Mouse (Mus musculus): ENCODE results near the gene Plekha4. TPM values are rescaled to one million over a fixed set of nuclear protein-coding genes. Genes with fewer than 3 reads are reported as not detected.

The Plekha4 gene
- total and polyA plus RNA-seq, 3 experiments: 0.12 to 0.65 TPM; not detected in 1

GRCm38 (mm10) chr7:45540213-45540612 lies 14.1 kb downstream of the Plekha4 start:
- H3K27ac ChIP-seq (ENCODE audit: control insufficient read depth, low read depth, low read length): no peak overlapping the region
- no peak for TF ChIP-seq MEF2A (IDR thresholded peaks at IDR 0.05; ENCODE audit: extremely low read depth, insufficient replicate concordance, low read depth, low read length, poor library complexity, severe bottlenecking)
- TF ChIP-seq KAT2A (conservative IDR thresholded peaks at IDR 0.05; ENCODE audit: low read depth, low read length): no peak
- TF ChIP-seq MAX (IDR thresholded peaks at IDR 0.05; ENCODE audit: low read length): no peak
- no peak for TF ChIP-seq NRF1 (IDR thresholded peaks at IDR 0.05; ENCODE audit: insufficient read depth, low read depth, low read length, poor library complexity, severe bottlenecking)
- no peak for TF ChIP-seq GATA1 (IDR thresholded peaks at IDR 0.05; ENCODE audit: low read depth, low read length)
- no peak for TF ChIP-seq USF1 (IDR thresholded peaks at IDR 0.05; ENCODE audit: low read depth, low read length)
- no peak for TF ChIP-seq ZC3H11A (IDR thresholded peaks at IDR 0.05; ENCODE audit: low read depth, low read length)
- TF ChIP-seq ETS1 (IDR thresholded peaks at IDR 0.05; ENCODE audit: low read depth, low read length): no peak
- TF ChIP-seq JUND (IDR thresholded peaks at IDR 0.05; ENCODE audit: low read depth, low read length): no peak
- no peak overlapping the region for H3K9ac ChIP-seq (ENCODE audit: control insufficient read depth, low read depth, low read length, poor library complexity, severe bottlenecking)
- H3K79me2 ChIP-seq (ENCODE audit: control insufficient read depth, insufficient read depth, low read length, poor library complexity): no peaks in the 10 kb centered on the region
- no peak for DNase-seq (ENCODE audit: low read depth, low spot score)
- no peak overlapping the region for H3K4me3 ChIP-seq (ENCODE audit: control insufficient read depth in 1 of 2, insufficient read depth in 1 of 2, low read depth in 2 of 2, low read length in 2 of 2)
- no peaks in the 10 kb centered on the region for H3K4me1 ChIP-seq (ENCODE audit: control insufficient read depth in 1 of 2, insufficient read depth in 2 of 2, low read length in 2 of 2)
- H3K9me3 ChIP-seq (replicated peaks; ENCODE audit: insufficient read depth, low read length): no peaks in the 10 kb centered on the region
- 0 out of 4 replicates have a peak, but pooled peaks cover 0 to 6% of the 10 kb centered on the region in 2 experiments for H3K27me3 ChIP-seq (ENCODE audit: control insufficient read depth in 1 of 2, insufficient read depth in 2 of 2, low read length in 2 of 2)
- no peaks in the 10 kb centered on the region for H3K36me3 ChIP-seq (ENCODE audit: control insufficient read depth in 1 of 2, insufficient read depth in 2 of 2, low read length in 2 of 2)

GRCm38 (mm10) chr7:45544525-45544924 lies 18.4 kb downstream of the Plekha4 start:
- Histone ChIP-seq H3K27ac (ENCODE audit: control insufficient read depth, low read depth, low read length) (no peak overlapping the region), H3K4me3 (ENCODE audit: control insufficient read depth in 1 of 2, insufficient read depth in 1 of 2, low read depth in 2 of 2, low read length in 2 of 2) (no peak overlapping the region), H3K27me3 (ENCODE audit: control insufficient read depth in 1 of 2, insufficient read depth in 2 of 2, low read length in 2 of 2) (peaks cover 0 to 8% of the 10 kb centered on the region in 2 experiments; a peak in 1 of 4 replicates), H3K79me2 (ENCODE audit: control insufficient read depth, insufficient read depth, low read length, poor library complexity) (no peaks in the 10 kb centered on the region), H3K9me3 (replicated peaks; ENCODE audit: insufficient read depth, low read length) (no peaks in the 10 kb centered on the region), H3K9ac (ENCODE audit: control insufficient read depth, low read depth, low read length, poor library complexity, severe bottlenecking) (no peak overlapping the region), H3K4me1 (ENCODE audit: control insufficient read depth in 1 of 2, insufficient read depth in 2 of 2, low read length in 2 of 2) (no peaks in the 10 kb centered on the region), H3K36me3 (ENCODE audit: control insufficient read depth in 1 of 2, insufficient read depth in 2 of 2, low read length in 2 of 2) (no peaks in the 10 kb centered on the region)
- DNase-seq (ENCODE audit: low read depth, low spot score): peak; percentile 50
- TF ChIP-seq CHD1 (IDR thresholded peaks at IDR 0.05; ENCODE audit: low read depth, low read length): no peak
- no peak for TF ChIP-seq NELFE (IDR thresholded peaks at IDR 0.05; ENCODE audit: low read depth, low read length)
- no peak for TF ChIP-seq TBP (IDR thresholded peaks at IDR 0.05; ENCODE audit: low read depth, low read length)
- TF ChIP-seq MYB (IDR thresholded peaks at IDR 0.05; ENCODE audit: low read depth, low read length): no peak
- TF ChIP-seq KAT2A (conservative IDR thresholded peaks at IDR 0.05; ENCODE audit: low read depth, low read length): no peak
- no peak for TF ChIP-seq ZKSCAN1 (IDR thresholded peaks at IDR 0.05; ENCODE audit: low read depth, low read length)
- no peak for TF ChIP-seq POLR2AphosphoS2 (IDR thresholded peaks at IDR 0.05; ENCODE audit: low read length)
- TF ChIP-seq SIN3A (IDR thresholded peaks at IDR 0.05; ENCODE audit: low read length): no peak
- no peak for TF ChIP-seq EP300 (IDR thresholded peaks at IDR 0.05; ENCODE audit: low read depth in 1 of 2, low read length in 2 of 2)
- TF ChIP-seq CHD2 (IDR thresholded peaks at IDR 0.05; ENCODE audit: low read length): no peak
- peak; percentile 49 to 58 (median 49) for TF ChIP-seq CTCF (IDR thresholded peaks at IDR 0.05 in 2 of 3, conservative IDR thresholded peaks at IDR 0.05 in 1 of 3; ENCODE audit: control insufficient read depth in 1 of 3, insufficient read depth in 1 of 3, low read depth in 2 of 3, low read length in 3 of 3, poor library complexity in 1 of 3, severe bottlenecking in 1 of 3)
- TF ChIP-seq MAFK (IDR thresholded peaks at IDR 0.05; ENCODE audit: borderline replicate concordance, low read depth, low read length): no peak
- TF ChIP-seq MYC (IDR thresholded peaks at IDR 0.05; ENCODE audit: low read depth, low read length): no peak
- TF ChIP-seq MAZ (IDR thresholded peaks at IDR 0.05; ENCODE audit: low read depth, low read length): no peak
- TF ChIP-seq ELF1 (IDR thresholded peaks at IDR 0.05; ENCODE audit: low read depth, low read length): no peak
- no peak for TF ChIP-seq ZMIZ1 (IDR thresholded peaks at IDR 0.05; ENCODE audit: low read depth, low read length)
- TF ChIP-seq ZNF384 (IDR thresholded peaks at IDR 0.05; ENCODE audit: low read depth, low read length): no peak
- no peak for TF ChIP-seq USF1 (IDR thresholded peaks at IDR 0.05; ENCODE audit: low read depth, low read length)
- TF ChIP-seq NRF1 (IDR thresholded peaks at IDR 0.05; ENCODE audit: insufficient read depth, low read depth, low read length, poor library complexity, severe bottlenecking): no peak
- TF ChIP-seq SMC3 (IDR thresholded peaks at IDR 0.05; ENCODE audit: low read depth, low read length): peak; percentile 45
- no peak for TF ChIP-seq HCFC1 (IDR thresholded peaks at IDR 0.05; ENCODE audit: low read depth, low read length)
- no peak for TF ChIP-seq MAX (IDR thresholded peaks at IDR 0.05; ENCODE audit: low read length)
- TF ChIP-seq RAD21 (IDR thresholded peaks at IDR 0.05; ENCODE audit: low read depth, low read length): peak; percentile 52
- no peak for TF ChIP-seq GABPA (IDR thresholded peaks at IDR 0.05; ENCODE audit: low read depth, low read length)
- TF ChIP-seq MEF2A (IDR thresholded peaks at IDR 0.05; ENCODE audit: extremely low read depth, insufficient replicate concordance, low read depth, low read length, poor library complexity, severe bottlenecking): no peak

All from MEL (cell line).